Mouse (Mus musculus) limb, embryonic 11.5 days (tissue): ENCODE data around the gene Foxo1. TPM values are rescaled to one million over a fixed set of nuclear protein-coding genes. Genes with fewer than 3 reads are reported as not detected.

Experiments used
- ATAC-seq: fragments of 200-750 bp; cut with Nextera tagmentation; 2 replicates; pipeline ENCODE4 v1.8.0; 2017; ENCODE audit warnings: low read depth; ENCODE audit not compliant: insufficient number of reproducible peaks, low FRiP score, low TSS enrichment
- DNase-seq: peaks from one replicate; pipeline ENCODE4 v3.0.0-alpha.2; 2015; ENCODE audit warnings: low spot score
- H3K27ac ChIP-seq: fragments of 300-500 bp; sonication (generic); replicated peaks from 2 replicates; pipeline ENCODE4 v1.5.1; 2014; ENCODE audit warnings: low read depth, mild to moderate bottlenecking, low read length
- H3K27me3 ChIP-seq: fragments of 300-500 bp; sonication (generic); 2 replicates; pipeline ENCODE4 v1.6.1; 2014; ENCODE audit warnings: mild to moderate bottlenecking, low read length, mixed read lengths; ENCODE audit not compliant: control insufficient read depth, insufficient read depth
- H3K36me3 ChIP-seq: fragments of 300-500 bp; sonication (generic); 2 replicates; pipeline ENCODE4 v1.6.1; 2014; ENCODE audit warnings: mild to moderate bottlenecking, low read length, moderate library complexity, mixed read lengths; ENCODE audit not compliant: control insufficient read depth, insufficient read depth
- H3K4me1 ChIP-seq: fragments of 300-500 bp; sonication (generic); 2 replicates; pipeline ENCODE4 v1.6.1; 2014; ENCODE audit warnings: low read length, mixed read lengths; ENCODE audit not compliant: control insufficient read depth, insufficient read depth
- H3K4me2 ChIP-seq: fragments of 300-500 bp; sonication (generic); 2 replicates; pipeline ENCODE4 v1.6.1; 2014; ENCODE audit warnings: low read depth, mild to moderate bottlenecking, moderate library complexity; ENCODE audit not compliant: severe bottlenecking
- H3K4me3 ChIP-seq: fragments of 300-500 bp; sonication (generic); 2 replicates; pipeline ENCODE4 v1.5.1; 2014; ENCODE audit warnings: low read depth, low read length
- H3K9ac ChIP-seq: fragments of 300-500 bp; sonication (generic); 2 replicates; pipeline ENCODE4 v1.6.1; 2014; ENCODE audit warnings: mild to moderate bottlenecking, low read length
- H3K9me3 ChIP-seq: fragments of 300-500 bp; sonication (generic); 2 replicates; pipeline ENCODE4 v1.6.1; 2016; ENCODE audit warnings: low read length; ENCODE audit not compliant: control insufficient read depth
- WGBS: fragments of 180-500 bp; shearing (Covaris S2); extraction: QIAGEN DNeasy Blood & Tissue Kit; methylation state at CpG from one replicate; pipeline ENCODE4 v1.1.7; 2014; 5-methylcytosine and 5-hydroxymethylcytosine counted together
- polyA plus RNA-seq: library from polyadenylated mRNA; unstranded; fragments of >200 nt; fragmentation: Nextera tagmentation; extraction: Ambion mirVana; gene quantifications from 2 replicates; pipeline ENCODE4 v1.2.1, GENCODE M21; 2014

Foxo1 gene
- polyA plus RNA-seq, 1 experiment from 2014 or later: 5.9 TPM

GRCm38 (mm10) chr3:52271376-52271775, 3.2 kb downstream of the Foxo1 start:
- DNase-seq: no peak
- Histone ChIP-seq H3K9ac (no peak overlapping the region), H3K9me3 (no peaks in the 10 kb centered on the region), H3K4me1 (peaks cover 14% of the 10 kb centered on the region), H3K36me3 (no peaks in the 10 kb centered on the region), H3K4me3 (no peak overlapping the region), H3K27ac (no peak overlapping the region), H3K27me3 (peaks cover 9% of the 10 kb centered on the region), H3K4me2 (no peak overlapping the region)
- WGBS: 74% methylated on average over 5 of the region's 5 CpGs
- no peak for ATAC-seq

- peaks cover 1% of the 10 kb centered on the region; the same call in 1 of the 2 replicates for H3K27me3 ChIP-seq
- 69% methylated on average over 8 of the region's 8 CpGs for WGBS
- DNase-seq (no peak), ATAC-seq (no peak)
- peaks cover 14% of the 10 kb centered on the region for H3K4me1 ChIP-seq
- no peak overlapping the region for H3K9ac ChIP-seq
- no peak overlapping the region for H3K27ac ChIP-seq
- no peak overlapping the region for H3K4me3 ChIP-seq
- no peaks in the 10 kb centered on the region for H3K9me3 ChIP-seq
- no peaks in the 10 kb centered on the region for H3K36me3 ChIP-seq
- H3K4me2 ChIP-seq: no peak overlapping the region
Measured at GRCm38 (mm10) chr3:52272376-52272865, 4.3 kb downstream of the Foxo1 start.

- H3K9ac ChIP-seq: no peak overlapping the region
- no peak for ATAC-seq
- no peaks in the 10 kb centered on the region for H3K27me3 ChIP-seq
- no peak overlapping the region for H3K27ac ChIP-seq
- H3K36me3 ChIP-seq: no peaks in the 10 kb centered on the region
- H3K4me1 ChIP-seq: peaks cover 9% of the 10 kb centered on the region
- H3K4me3 ChIP-seq: no peak overlapping the region
- no peaks in the 10 kb centered on the region for H3K9me3 ChIP-seq
- no peak for DNase-seq
- H3K4me2 ChIP-seq: no peak overlapping the region
Measured at GRCm38 (mm10) chr3:52274475-52274874, 6.3 kb downstream of the Foxo1 start.

- WGBS: 92% methylated on average over 9 of the region's 9 CpGs
- no peak for DNase-seq
- no peak overlapping the region for H3K4me3 ChIP-seq
Measured at GRCm38 (mm10) chr3:52275037-52275555, 7.0 kb downstream of the Foxo1 start.

GRCm38 (mm10) chr3:52280681-52281080, 12.5 kb downstream of the Foxo1 start:
- DNase-seq: no peak
- 83% methylated on average over 1 of the region's 1 CpGs for WGBS
- Histone ChIP-seq H3K9ac (no peak overlapping the region), H3K36me3 (no peaks in the 10 kb centered on the region), H3K4me1 (peaks cover 9% of the 10 kb centered on the region; the same call in 1 of the 2 replicates), H3K27me3 (no peaks in the 10 kb centered on the region), H3K4me3 (no peak overlapping the region), H3K27ac (no peak overlapping the region), H3K4me2 (no peak overlapping the region), H3K9me3 (no peaks in the 10 kb centered on the region)
- ATAC-seq: no peak

More at GRCm38 (mm10) chr3:52275037-52275555, 7.0 kb downstream of the Foxo1 start:
- no peak overlapping the region for H3K9ac ChIP-seq
- no peaks in the 10 kb centered on the region for H3K9me3 ChIP-seq
- H3K36me3 ChIP-seq: no peaks in the 10 kb centered on the region
- ATAC-seq: no peak
- no peak overlapping the region for H3K27ac ChIP-seq
- no peaks in the 10 kb centered on the region for H3K27me3 ChIP-seq
- peaks cover 5% of the 10 kb centered on the region; the same call in 1 of the 2 replicates for H3K4me1 ChIP-seq
- H3K4me2 ChIP-seq: no peak overlapping the region

GRCm38 (mm10) chr3:52281882-52282281, 13.7 kb downstream of the Foxo1 start:
- no peak for DNase-seq
- Histone ChIP-seq H3K9me3 (no peaks in the 10 kb centered on the region), H3K27me3 (no peaks in the 10 kb centered on the region), H3K4me2 (no peak overlapping the region), H3K9ac (no peak overlapping the region), H3K27ac (no peak overlapping the region), H3K36me3 (no peaks in the 10 kb centered on the region), H3K4me1 (peaks cover 9% of the 10 kb centered on the region; the same call in 1 of the 2 replicates), H3K4me3 (no peak overlapping the region)
- WGBS: 55% methylated on average over 3 of the region's 3 CpGs
- ATAC-seq: no peak

GRCm38 (mm10) chr3:52282369-52282768, 14.2 kb downstream of the Foxo1 start:
- Histone ChIP-seq H3K4me3 (no peak overlapping the region), H3K27me3 (no peaks in the 10 kb centered on the region), H3K4me2 (no peak overlapping the region), H3K9ac (no peak overlapping the region), H3K27ac (no peak overlapping the region), H3K9me3 (no peaks in the 10 kb centered on the region), H3K36me3 (no peaks in the 10 kb centered on the region), H3K4me1 (peaks cover 9% of the 10 kb centered on the region; the same call in 1 of the 2 replicates)
- ATAC-seq (no peak), DNase-seq (no peak)
- 13% methylated on average over 2 of the region's 2 CpGs for WGBS

- H3K27ac ChIP-seq: no peak overlapping the region
- ATAC-seq: no peak
- no peaks in the 10 kb centered on the region for H3K9me3 ChIP-seq
- no peak for DNase-seq
- H3K27me3 ChIP-seq: no peaks in the 10 kb centered on the region
- H3K36me3 ChIP-seq: no peaks in the 10 kb centered on the region
- H3K9ac ChIP-seq: no peak overlapping the region
- H3K4me1 ChIP-seq: peaks cover 9% of the 10 kb centered on the region; the same call in 1 of the 2 replicates
- no peak overlapping the region for H3K4me2 ChIP-seq
- WGBS: 92% methylated on average over 6 of the region's 6 CpGs
- H3K4me3 ChIP-seq: no peak overlapping the region
Measured at GRCm38 (mm10) chr3:52283521-52283920, 15.4 kb downstream of the Foxo1 start.

- Histone ChIP-seq H3K9me3 (no peaks in the 10 kb centered on the region), H3K4me1 (no peaks in the 10 kb centered on the region), H3K36me3 (no peaks in the 10 kb centered on the region), H3K27ac (no peak overlapping the region), H3K9ac (no peak overlapping the region), H3K4me3 (no peak overlapping the region), H3K27me3 (no peaks in the 10 kb centered on the region), H3K4me2 (no peak overlapping the region)
- ATAC-seq: no peak
- no peak for DNase-seq
- WGBS: 96% methylated on average over 2 of the region's 2 CpGs
Measured at GRCm38 (mm10) chr3:52290811-52291210, 22.7 kb downstream of the Foxo1 start.
